Comparison of ENCODE assay signal across 8 mouse cellular contexts in genomic region chr19:5799566-5800349, GRCm38 (mm10). TPM values are rescaled to one million over a fixed set of nuclear protein-coding genes. Genes with fewer than 3 reads are reported as not detected.
DNase-seq lines count a peak whose midpoint lies in the region; ATAC-seq and TF ChIP-seq lines count a peak whose summit lies in the region.

No protein-coding gene starts in this region.

- H3K9me3 ChIP-seq in embryonic facial prominence, embryonic 10.5 days = no peaks in the 10 kb centered on the region
- no peaks in the 10 kb centered on the region for H3K9me3 ChIP-seq in hindbrain, postnatal 0 days (ENCODE audit: low read length)
- no peaks in the 10 kb centered on the region for H3K9me3 ChIP-seq in midbrain, embryonic 12.5 days

- H3K9ac ChIP-seq in hindbrain, postnatal 0 days (replicated peaks; ENCODE audit: low read length) = peak overlapping the region; percentile 88
- peak overlapping the region; percentile 99 for H3K9ac ChIP-seq in midbrain, embryonic 12.5 days (replicated peaks)

- peak overlapping the region; percentile 69 for H3K4me3 ChIP-seq in embryonic facial prominence, embryonic 10.5 days
- H3K4me3 ChIP-seq in hindbrain, postnatal 0 days (ENCODE audit: low read length) = peak overlapping the region; percentile 77
- H3K4me3 ChIP-seq in midbrain, embryonic 12.5 days = peak overlapping the region; percentile 81

- peaks cover 62% of the 10 kb centered on the region for H3K36me3 ChIP-seq in embryonic facial prominence, embryonic 10.5 days (replicated peaks)
- peaks cover 32% of the 10 kb centered on the region for H3K36me3 ChIP-seq in hindbrain, postnatal 0 days (ENCODE audit: insufficient read depth, low read length)
- peaks cover 40% of the 10 kb centered on the region for H3K36me3 ChIP-seq in midbrain, embryonic 12.5 days

- H3K4me1 ChIP-seq in embryonic facial prominence, embryonic 10.5 days = peaks cover 54% of the 10 kb centered on the region
- H3K4me1 ChIP-seq in hindbrain, postnatal 0 days (ENCODE audit: insufficient read depth, low read length) = peaks cover 24% of the 10 kb centered on the region
- peaks cover 40% of the 10 kb centered on the region for H3K4me1 ChIP-seq in midbrain, embryonic 12.5 days

- no peak for ATAC-seq in hindbrain, postnatal 0 days
- ATAC-seq in midbrain, embryonic 12.5 days (ENCODE audit: low FRiP score, low read depth) = no peak

- no peak for TF ChIP-seq CTCF in hindbrain, postnatal 0 days (IDR thresholded peaks at IDR 0.05; ENCODE audit: low read depth)

- H3K27me3 ChIP-seq in embryonic facial prominence, embryonic 10.5 days (replicated peaks; ENCODE audit: low read depth, poor library complexity, severe bottlenecking) = no peaks in the 10 kb centered on the region
- no peaks in the 10 kb centered on the region for H3K27me3 ChIP-seq in hindbrain, postnatal 0 days (ENCODE audit: insufficient read depth, low read length)
- no peaks in the 10 kb centered on the region for H3K27me3 ChIP-seq in midbrain, embryonic 12.5 days

- peak; percentile 56 for DNase-seq in adrenal gland, postnatal 10 days
- DNase-seq in adrenal gland, postnatal 4 days (ENCODE audit: low spot score in 2 of 2) = no peak
- peak; percentile 46 for DNase-seq in 416B (ENCODE audit: low read depth)
- peak; percentile 51 for DNase-seq in embryonic facial prominence, embryonic 10.5 days (ENCODE audit: low spot score)
- peak; percentile 47 for DNase-seq in hindbrain, postnatal 0 days (ENCODE audit: low spot score)
- DNase-seq in layer of hippocampus, postnatal 10 days (ENCODE audit: low spot score in 2 of 2) = no peak
- no peak for DNase-seq in right cerebral cortex, adult 18-20 months

- H3K4me2 ChIP-seq in hindbrain, postnatal 0 days (ENCODE audit: low read depth, low read length) = peak overlapping the region; percentile 98
- peak overlapping the region; percentile 91 for H3K4me2 ChIP-seq in midbrain, embryonic 12.5 days (replicated peaks)

- 3% methylated on average over 10 of the region's 10 CpGs for WGBS in embryonic facial prominence, embryonic 10.5 days
- WGBS in hindbrain, postnatal 0 days = under 1% methylated on average over 10 of the region's 10 CpGs
- 0% methylated on average over 10 of the region's 10 CpGs for WGBS in midbrain, embryonic 12.5 days

- peak overlapping the region; percentile 98 for H3K27ac ChIP-seq in embryonic facial prominence, embryonic 10.5 days (replicated peaks)
- H3K27ac ChIP-seq in hindbrain, postnatal 0 days = peak overlapping the region; percentile 100
- H3K27ac ChIP-seq in midbrain, embryonic 12.5 days (replicated peaks) = peak overlapping the region; percentile 100

RNA-seq across cellular contexts. Expression of gene Scyl1, which starts 28.5 kb away (rescaled TPM):
- 10 to 100 TPM; 86.7 to 96.5 TPM for total RNA-seq in adrenal gland, postnatal 10 days (2021)
- 100 to 1,000 TPM; 105 to 110 TPM for total RNA-seq in adrenal gland, postnatal 4 days (2021)
- polyA plus RNA-seq in embryonic facial prominence, embryonic 10.5 days (2016; fragmentation: Nextera tagmentation; extraction: Ambion mirVana) = 72.0 and 74.9 TPM in 2 replicates
- total RNA-seq in hindbrain, postnatal 0 days (2014; rRNA removed) = 84.1 and 96.6 TPM in 2 replicates
- 73.3 and 76.2 TPM in 2 replicates for polyA plus RNA-seq in hindbrain, postnatal 0 days (2015; fragmentation: Nextera tagmentation; extraction: Ambion mirVana)
- polyA plus RNA-seq in midbrain, embryonic 12.5 days (2016; fragmentation: Nextera tagmentation; extraction: Ambion mirVana) = 63.6 and 68.4 TPM in 2 replicates
- total RNA-seq in layer of hippocampus, postnatal 10 days (2021) = 10 to 100 TPM; 67.3 to 72.8 TPM

RNA-seq across cellular contexts. Expression of gene Ltbp3, which starts 59.1 kb away (rescaled TPM):
- total RNA-seq in adrenal gland, postnatal 10 days (2021) = 100 to 1,000 TPM; 185 to 250 TPM
- 100 to 1,000 TPM; 277 to 287 TPM for total RNA-seq in adrenal gland, postnatal 4 days (2021)
- polyA plus RNA-seq in embryonic facial prominence, embryonic 10.5 days (2016; fragmentation: Nextera tagmentation; extraction: Ambion mirVana) = 3.4 and 3.5 TPM in 2 replicates
- total RNA-seq in hindbrain, postnatal 0 days (2014; rRNA removed) = 43.0 and 50.2 TPM in 2 replicates
- polyA plus RNA-seq in hindbrain, postnatal 0 days (2015; fragmentation: Nextera tagmentation; extraction: Ambion mirVana) = 14.0 and 14.4 TPM in 2 replicates
- polyA plus RNA-seq in midbrain, embryonic 12.5 days (2016; fragmentation: Nextera tagmentation; extraction: Ambion mirVana) = 7.9 and 9.1 TPM in 2 replicates
- total RNA-seq in layer of hippocampus, postnatal 10 days (2021) = 10 to 100 TPM; 33.4 to 35.4 TPM

Comparison
In these comparisons a context has a peak if more than half of its experiments do, and no peak if none do; other contexts are left out.
1. DNase-seq: peak in adrenal gland, postnatal 10 days (single experiment), 416B (single experiment), embryonic facial prominence, embryonic 10.5 days (single experiment) and hindbrain, postnatal 0 days (single experiment); none in adrenal gland, postnatal 4 days (0 of 2), layer of hippocampus, postnatal 10 days (0 of 2) and right cerebral cortex, adult 18-20 months (single experiment).
2. Peak in every context shown above with its lines, with median percentiles within 50 percentile points of each other: H3K27ac ChIP-seq and H3K4me3 ChIP-seq.